Mouse (Mus musculus) ES-Bruce4 (cell line): ENCODE results near the gene Zfp790.

ENCODE experiments used
- CTCF ChIP-seq: IDR thresholded peaks from one replicate; pipeline ENCODE4 v1.8.1; 2011; ENCODE audit warnings: low read depth, low read length
- POLR2A ChIP-seq: IDR thresholded peaks from one replicate; pipeline ENCODE4 v1.8.1; 2011; ENCODE audit warnings: low read length; ENCODE audit not compliant: insufficient read depth

GRCm38 (mm10) chr7:29767058-29767686 lies 48.7 kb upstream of the Zfp790 start:
- TF ChIP-seq CTCF (no peak), POLR2A (no peak)
